Mouse (Mus musculus): Measurements from ENCODE around the gene Tgfa. TPM values are rescaled to one million over a fixed set of nuclear protein-coding genes. Genes with fewer than 3 reads are reported as not detected.

The Tgfa gene
- polyA plus RNA-seq, 1 experiment from 2014 or later: 1.7 TPM

GRCm38 (mm10) chr6:86197150-86197862, 2.3 kb downstream of the Tgfa start:
- Histone ChIP-seq H3K36me3 (ENCODE audit: control insufficient read depth, insufficient read depth, low read length) (no peaks in the 10 kb centered on the region), H3K27me3 (ENCODE audit: control insufficient read depth, insufficient read depth, low read length) (peaks cover 29% of the 10 kb centered on the region), H3K9ac (ENCODE audit: low read length) (no peak overlapping the region), H3K4me3 (ENCODE audit: low read depth, low read length) (no peak overlapping the region), H3K4me1 (ENCODE audit: control insufficient read depth, insufficient read depth, low read length) (peaks cover 9% of the 10 kb centered on the region), H3K27ac (ENCODE audit: low read depth, low read length) (no peak overlapping the region), H3K4me2 (no peak overlapping the region), H3K9me3 (ENCODE audit: control insufficient read depth, low read length) (no peaks in the 10 kb centered on the region)
- 54% methylated on average over 11 of the region's 11 CpGs for WGBS
- peak; percentile 84 for DNase-seq (ENCODE audit: low spot score, missing footprints)
- no peak for ATAC-seq (ENCODE audit: low FRiP score)

GRCm38 (mm10) chr6:86200934-86201333, 5.9 kb downstream of the Tgfa start:
- ATAC-seq (ENCODE audit: low FRiP score) (no peak), DNase-seq (ENCODE audit: low spot score, missing footprints) (peak; percentile 26)
- H3K4me3 ChIP-seq (ENCODE audit: low read depth, low read length): no peak overlapping the region
- no peaks in the 10 kb centered on the region for H3K9me3 ChIP-seq (ENCODE audit: control insufficient read depth, low read length)
- 86% methylated on average over 5 of the region's 5 CpGs for WGBS
- H3K9ac ChIP-seq (ENCODE audit: low read length): no peak overlapping the region
- peaks cover 14% of the 10 kb centered on the region for H3K27me3 ChIP-seq (ENCODE audit: control insufficient read depth, insufficient read depth, low read length)
- H3K27ac ChIP-seq (ENCODE audit: low read depth, low read length): no peak overlapping the region
- no peaks in the 10 kb centered on the region for H3K36me3 ChIP-seq (ENCODE audit: control insufficient read depth, insufficient read depth, low read length)
- peaks cover 3% of the 10 kb centered on the region for H3K4me1 ChIP-seq (ENCODE audit: control insufficient read depth, insufficient read depth, low read length)
- H3K4me2 ChIP-seq: no peak overlapping the region

- DNase-seq (ENCODE audit: low spot score, missing footprints) (no peak), ATAC-seq (ENCODE audit: low FRiP score) (no peak)
- Histone ChIP-seq H3K36me3 (ENCODE audit: control insufficient read depth, insufficient read depth, low read length) (no peaks in the 10 kb centered on the region), H3K4me3 (ENCODE audit: low read depth, low read length) (no peak overlapping the region), H3K9me3 (ENCODE audit: control insufficient read depth, low read length) (no peaks in the 10 kb centered on the region), H3K9ac (ENCODE audit: low read length) (no peak overlapping the region), H3K4me2 (no peak overlapping the region), H3K4me1 (ENCODE audit: control insufficient read depth, insufficient read depth, low read length) (no peaks in the 10 kb centered on the region), H3K27ac (ENCODE audit: low read depth, low read length) (no peak overlapping the region), H3K27me3 (ENCODE audit: control insufficient read depth, insufficient read depth, low read length) (peaks cover 2% of the 10 kb centered on the region; the same call in 1 of the 2 replicates)
- WGBS: 75% methylated on average over 7 of the region's 7 CpGs
Observed at GRCm38 (mm10) chr6:86203101-86203500, 8.1 kb downstream of the Tgfa start.

GRCm38 (mm10) chr6:86206014-86206413, 11.0 kb downstream of the Tgfa start:
- no peaks in the 10 kb centered on the region for H3K9me3 ChIP-seq (ENCODE audit: control insufficient read depth, low read length)
- no peaks in the 10 kb centered on the region for H3K36me3 ChIP-seq (ENCODE audit: control insufficient read depth, insufficient read depth, low read length)
- H3K4me1 ChIP-seq (ENCODE audit: control insufficient read depth, insufficient read depth, low read length): peaks cover under 1% of the 10 kb centered on the region
- H3K27me3 ChIP-seq (ENCODE audit: control insufficient read depth, insufficient read depth, low read length): no peaks in the 10 kb centered on the region; the same call in 1 of the 2 replicates
- no peak for ATAC-seq (ENCODE audit: low FRiP score)
- H3K27ac ChIP-seq (ENCODE audit: low read depth, low read length): no peak overlapping the region
- DNase-seq (ENCODE audit: low spot score, missing footprints): no peak
- WGBS: 86% methylated on average over 6 of the region's 6 CpGs
- no peak overlapping the region for H3K4me3 ChIP-seq (ENCODE audit: low read depth, low read length)
- no peak overlapping the region for H3K9ac ChIP-seq (ENCODE audit: low read length)
- H3K4me2 ChIP-seq: no peak overlapping the region

- Histone ChIP-seq H3K9ac (ENCODE audit: low read length) (no peak overlapping the region), H3K27me3 (ENCODE audit: control insufficient read depth, insufficient read depth, low read length) (no peaks in the 10 kb centered on the region; the same call in 1 of the 2 replicates), H3K27ac (ENCODE audit: low read depth, low read length) (no peak overlapping the region), H3K4me2 (no peak overlapping the region), H3K4me1 (ENCODE audit: control insufficient read depth, insufficient read depth, low read length) (peaks cover 5% of the 10 kb centered on the region), H3K9me3 (ENCODE audit: control insufficient read depth, low read length) (no peaks in the 10 kb centered on the region), H3K36me3 (ENCODE audit: control insufficient read depth, insufficient read depth, low read length) (no peaks in the 10 kb centered on the region), H3K4me3 (ENCODE audit: low read depth, low read length) (no peak overlapping the region)
- ATAC-seq (ENCODE audit: low FRiP score) (no peak), DNase-seq (ENCODE audit: low spot score, missing footprints) (no peak)
- 84% methylated on average over 12 of the region's 12 CpGs for WGBS
Observed at GRCm38 (mm10) chr6:86206985-86207384, 12.0 kb downstream of the Tgfa start.

- H3K4me3 ChIP-seq (ENCODE audit: low read depth, low read length): no peak overlapping the region
- ATAC-seq (ENCODE audit: low FRiP score): no peak
Observed at GRCm38 (mm10) chr6:86209133-86210016, 14.4 kb downstream of the Tgfa start.

GRCm38 (mm10) chr6:86210017-86210408, 15.0 kb downstream of the Tgfa start:
- ATAC-seq (ENCODE audit: low FRiP score) (no peak), DNase-seq (ENCODE audit: low spot score, missing footprints) (peak; percentile 85)
- H3K9me3 ChIP-seq (ENCODE audit: control insufficient read depth, low read length): no peaks in the 10 kb centered on the region
- H3K27ac ChIP-seq (ENCODE audit: low read depth, low read length): no peak overlapping the region
- no peaks in the 10 kb centered on the region; the same call in 1 of the 2 replicates for H3K27me3 ChIP-seq (ENCODE audit: control insufficient read depth, insufficient read depth, low read length)
- no peak overlapping the region for H3K4me2 ChIP-seq
- no peak overlapping the region for H3K9ac ChIP-seq (ENCODE audit: low read length)
- peaks cover 5% of the 10 kb centered on the region for H3K4me1 ChIP-seq (ENCODE audit: control insufficient read depth, insufficient read depth, low read length)
- H3K4me3 ChIP-seq (ENCODE audit: low read depth, low read length): no peak overlapping the region
- H3K36me3 ChIP-seq (ENCODE audit: control insufficient read depth, insufficient read depth, low read length): no peaks in the 10 kb centered on the region
- WGBS: 59% methylated on average over 6 of the region's 6 CpGs

More at GRCm38 (mm10) chr6:86209133-86210016, 14.4 kb downstream of the Tgfa start:
- H3K36me3 ChIP-seq (ENCODE audit: control insufficient read depth, insufficient read depth, low read length): no peaks in the 10 kb centered on the region
- peaks cover 5% of the 10 kb centered on the region for H3K4me1 ChIP-seq (ENCODE audit: control insufficient read depth, insufficient read depth, low read length)
- H3K27ac ChIP-seq (ENCODE audit: low read depth, low read length): no peak overlapping the region
- no peaks in the 10 kb centered on the region; the same call in 1 of the 2 replicates for H3K27me3 ChIP-seq (ENCODE audit: control insufficient read depth, insufficient read depth, low read length)
- no peak overlapping the region for H3K4me2 ChIP-seq
- WGBS: 23% methylated on average over 17 of the region's 17 CpGs
- DNase-seq (ENCODE audit: low spot score, missing footprints): peak; percentile 84
- H3K9me3 ChIP-seq (ENCODE audit: control insufficient read depth, low read length): no peaks in the 10 kb centered on the region
- H3K9ac ChIP-seq (ENCODE audit: low read length): no peak overlapping the region

- Histone ChIP-seq H3K27ac (ENCODE audit: low read depth, low read length) (no peak overlapping the region; the same call in 1 of the 2 replicates), H3K9me3 (ENCODE audit: control insufficient read depth, low read length) (no peaks in the 10 kb centered on the region), H3K36me3 (ENCODE audit: control insufficient read depth, insufficient read depth, low read length) (no peaks in the 10 kb centered on the region), H3K9ac (ENCODE audit: low read length) (no peak overlapping the region), H3K4me2 (no peak overlapping the region), H3K27me3 (ENCODE audit: control insufficient read depth, insufficient read depth, low read length) (no peaks in the 10 kb centered on the region; the same call in 1 of the 2 replicates), H3K4me3 (ENCODE audit: low read depth, low read length) (no peak overlapping the region), H3K4me1 (ENCODE audit: control insufficient read depth, insufficient read depth, low read length) (peaks cover 5% of the 10 kb centered on the region)
- peak; percentile 90 for DNase-seq (ENCODE audit: low spot score, missing footprints)
- 60% methylated on average over 3 of the region's 3 CpGs for WGBS
- no peak for ATAC-seq (ENCODE audit: low FRiP score)
Observed at GRCm38 (mm10) chr6:86210619-86211018, 15.6 kb downstream of the Tgfa start.
